Mouse (Mus musculus) embryonic fibroblast, embryonic 13.5 days (primary cell): ENCODE results near the gene Bad. TPM values are rescaled to one million over a fixed set of nuclear protein-coding genes. Genes with fewer than 3 reads are reported as not detected.

Source experiments
- H3K27ac ChIP-seq: 2 replicates; pipeline ENCODE4 v1.5.1; 2012; ENCODE audit warnings: low read length, control low read depth, inconsistent platforms; ENCODE audit not compliant: insufficient read depth
- H3K4me1 ChIP-seq: 2 replicates; pipeline ENCODE4 v1.6.1; 2011; ENCODE audit warnings: low read length; ENCODE audit not compliant: control insufficient read depth, insufficient read depth
- H3K4me3 ChIP-seq: 2 replicates; pipeline ENCODE4 v1.5.1; 2011; ENCODE audit warnings: mild to moderate bottlenecking, control low read depth, low read length; ENCODE audit not compliant: insufficient read depth
- CTCF ChIP-seq: IDR thresholded peaks from 2 replicates; pipeline ENCODE4 v1.5.1; 2011; ENCODE audit warnings: mild to moderate bottlenecking, control low read depth, low read length, moderate library complexity, borderline replicate concordance; ENCODE audit not compliant: insufficient read depth
- POLR2A ChIP-seq: IDR thresholded peaks from 2 replicates; pipeline ENCODE4 v1.6.1; 2011; ENCODE audit warnings: low read depth, mild to moderate bottlenecking, control low read depth, low read length, moderate library complexity
- polyA plus RNA-seq: library from polyadenylated mRNA; stranded (reverse); fragments of >200 nt; gene quantifications from 2 replicates; pipeline ENCODE4 v1.2.4, GENCODE M21; 2011; ENCODE audit warnings: low read depth; ENCODE audit not compliant: missing spikeins, insufficient read length

Bad gene
- polyA plus RNA-seq, 1 experiment, result 31.0 TPM

DNA sequence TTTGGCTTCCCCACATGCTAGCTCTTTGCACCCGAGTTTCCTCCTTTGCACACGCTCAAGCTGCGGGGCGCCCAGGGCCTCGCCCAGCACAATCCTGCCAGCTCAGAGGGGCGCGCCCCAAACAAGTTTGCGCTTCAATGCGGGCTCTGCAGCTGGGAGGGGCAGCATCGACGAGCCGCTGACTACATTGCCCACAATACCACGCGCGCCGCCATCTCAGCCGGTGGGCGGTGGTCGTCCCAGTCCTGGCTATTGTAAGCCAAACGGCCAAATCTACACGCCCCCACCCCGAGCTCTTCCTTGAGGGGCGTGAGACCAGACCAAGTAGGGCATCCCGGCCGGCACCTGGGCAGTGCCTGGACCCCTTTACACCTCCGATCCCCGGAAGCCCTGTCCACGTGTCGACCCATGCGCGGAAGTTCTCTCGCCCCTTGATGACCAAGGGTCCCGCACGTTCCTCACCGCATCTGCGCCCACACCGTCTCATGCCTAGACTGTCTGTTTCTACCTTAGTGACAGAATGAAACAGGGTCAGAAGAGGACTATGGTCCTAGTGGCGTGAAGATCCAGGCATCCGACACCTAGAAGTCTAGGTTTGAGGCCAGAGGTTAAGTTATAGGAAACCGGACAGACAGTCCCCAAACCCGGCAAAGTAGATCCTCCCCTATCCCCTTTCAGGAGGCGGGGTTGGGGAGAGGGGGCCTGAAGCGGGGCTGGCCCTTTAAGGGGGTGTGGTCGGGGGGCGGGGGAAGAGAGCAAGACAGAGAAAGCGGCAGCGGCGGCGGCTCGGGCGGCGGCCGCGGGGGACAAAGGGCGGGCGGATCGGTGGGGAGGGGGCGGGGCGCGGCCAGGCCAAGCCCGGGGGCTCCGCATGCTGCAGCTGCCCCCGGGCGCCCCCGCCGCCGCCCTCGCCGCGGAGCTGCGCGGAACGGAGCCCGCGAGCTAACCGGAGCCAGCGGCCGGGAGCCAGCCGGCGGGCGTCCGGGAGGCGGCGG is 32.8 kb downstream of the Bad start, which contains the start of gene Ppp1r14b:
TSS of gene Ppp1r14b (plus strand) at position 758 of the 995 bp plus-strand sequence.
- Histone ChIP-seq H3K4me3 (peak within 1 kb of the TSS; percentile 98), H3K4me1 (peaks cover 15% of the 10 kb centered on the region), H3K27ac (peak within 1 kb of the TSS; percentile 89)
- TF ChIP-seq CTCF, result no peak
- TF ChIP-seq POLR2A, result peak; percentile 92

DNA sequence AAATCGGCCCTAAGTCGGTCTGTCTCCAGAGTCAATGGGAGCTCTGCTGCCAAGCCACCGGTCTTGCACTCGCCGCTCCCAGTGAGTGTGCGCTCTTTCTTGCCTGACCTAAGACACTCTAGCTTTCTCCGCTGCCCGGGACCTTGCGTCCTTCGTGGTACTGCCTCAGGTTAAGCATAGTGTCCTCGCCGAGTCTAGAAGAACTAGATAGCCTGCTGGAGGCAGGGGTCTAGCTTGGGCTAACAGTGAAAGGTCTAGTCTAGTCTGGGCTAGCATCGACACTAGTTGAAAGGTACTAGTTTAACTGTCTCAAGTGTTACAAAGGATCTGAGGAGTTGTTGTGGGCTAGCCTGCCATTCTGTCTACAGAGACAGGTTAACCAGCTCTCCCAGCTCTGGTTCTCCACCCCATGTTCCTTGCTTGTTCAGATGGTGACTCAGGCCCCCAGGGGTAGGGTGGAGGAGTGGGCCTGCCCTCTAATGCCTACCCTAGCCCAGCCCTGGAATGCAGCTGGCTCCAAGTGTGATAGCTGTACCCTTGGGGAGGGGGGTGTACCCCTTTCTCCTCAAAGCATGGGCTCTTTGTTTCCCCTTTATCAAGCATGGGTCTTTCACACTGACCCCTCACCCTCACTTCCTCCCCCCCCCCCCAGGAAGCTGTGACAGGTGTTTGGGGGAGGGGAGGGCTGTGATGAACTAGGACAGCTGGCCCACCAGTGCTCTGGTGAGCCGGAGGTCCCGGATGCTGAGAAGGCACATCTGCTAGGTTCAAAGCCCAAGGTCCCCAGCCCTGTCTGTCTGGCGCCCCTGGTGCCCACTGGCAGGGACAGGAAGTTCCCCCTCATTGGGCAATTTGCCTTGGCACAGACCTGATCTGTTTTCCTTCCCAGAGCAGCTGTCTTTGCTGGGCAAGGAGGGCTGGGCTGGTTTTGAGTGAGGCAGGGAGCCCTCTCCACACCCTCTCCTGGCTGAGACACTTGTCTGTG is 34.2 kb downstream of the Bad start, which contains the start of gene Plcb3:
TSS of gene Plcb3 (minus strand) at position 934 of the 985 bp plus-strand sequence.
- Histone ChIP-seq H3K27ac (peak within 1 kb of the TSS; percentile 84), H3K4me3 (peak within 1 kb of the TSS; percentile 98), H3K4me1 (peaks cover 15% of the 10 kb centered on the region)
- TF ChIP-seq CTCF, result no peak
- TF ChIP-seq POLR2A, result peak; percentile 41; the same call in 1 of the 2 replicates

- no peak overlapping the region for H3K4me3 ChIP-seq
- peaks cover 9% of the 10 kb centered on the region for H3K4me1 ChIP-seq
- no peak overlapping the region for H3K27ac ChIP-seq
- TF ChIP-seq POLR2A (no peak), CTCF (no peak)
Measured at GRCm38 (mm10) chr19:6977759-6978638, 36.3 kb downstream of the Bad start.

GRCm38 (mm10) chr19:6978639-6978974 is 36.9 kb downstream of the Bad start:
- 0 out of 2 replicates have a peak overlapping the region, but pooled peaks have one; percentile 10 for H3K27ac ChIP-seq
- H3K4me1 ChIP-seq, result peaks cover 9% of the 10 kb centered on the region
- TF ChIP-seq CTCF, result no peak
- H3K4me3 ChIP-seq, result peak overlapping the region; percentile 44

- H3K4me1 ChIP-seq, result peaks cover 9% of the 10 kb centered on the region
- peak overlapping the region; percentile 21 for H3K27ac ChIP-seq
- peak overlapping the region; percentile 44 for H3K4me3 ChIP-seq
- TF ChIP-seq POLR2A, result peak; percentile 22; the same call in 1 of the 2 replicates
- TF ChIP-seq CTCF, result no peak
Measured at GRCm38 (mm10) chr19:6979001-6979479, 37.4 kb downstream of the Bad start.

GRCm38 (mm10) chr19:6979486-6980380 is 38.1 kb downstream of the Bad start:
- peak overlapping the region; percentile 23 for H3K27ac ChIP-seq
- peak overlapping the region; percentile 48 for H3K4me3 ChIP-seq
- peaks cover 9% of the 10 kb centered on the region for H3K4me1 ChIP-seq
- TF ChIP-seq POLR2A, result peak; percentile 33; the same call in 1 of the 2 replicates
- TF ChIP-seq CTCF, result peak; percentile 49; the same call in 1 of the 2 replicates

DNA sequence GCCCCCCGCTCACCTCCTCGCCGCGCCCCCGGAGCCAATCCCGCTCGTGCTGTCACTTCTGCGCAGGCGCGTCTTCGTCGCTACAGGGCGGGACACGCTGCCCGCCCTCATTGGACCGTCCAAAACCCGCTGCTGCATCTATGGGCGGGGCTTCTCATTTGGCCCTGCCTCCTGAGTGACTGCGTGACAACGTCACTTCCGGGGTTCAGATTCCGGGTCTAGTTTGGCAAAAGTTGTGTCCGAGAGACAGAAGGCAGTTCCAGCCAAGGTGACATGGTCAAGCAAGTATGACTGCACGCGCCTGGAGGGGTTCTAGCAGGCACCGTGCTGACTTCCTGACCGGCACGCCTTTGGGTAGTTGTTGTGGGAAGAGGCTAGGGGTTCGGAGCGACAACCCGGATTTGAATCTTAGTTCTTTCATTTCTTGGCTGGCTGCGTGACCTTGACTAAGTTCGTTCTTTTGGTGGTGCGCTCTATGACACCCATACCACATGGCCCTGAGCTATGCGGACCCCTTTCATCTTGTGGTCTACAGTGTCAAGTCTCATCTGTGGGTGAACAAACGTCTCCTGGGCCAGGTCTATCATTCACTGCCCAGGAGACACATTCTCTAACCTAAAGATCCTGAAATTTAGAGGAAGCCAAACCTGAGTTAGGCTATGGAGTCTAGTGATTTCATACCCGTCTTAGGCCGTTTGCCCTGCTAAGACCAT is 38.9 kb downstream of the Bad start, which contains the start of gene Fkbp2:
TSS of gene Fkbp2 (minus strand) at position 121 of the 713 bp plus-strand sequence.
- TF ChIP-seq CTCF (no peak), POLR2A (peak; percentile 99)
- H3K4me3 ChIP-seq, result peak within 1 kb of the TSS; percentile 61
- H3K27ac ChIP-seq, result peak within 1 kb of the TSS; percentile 64
- peaks cover 9% of the 10 kb centered on the region for H3K4me1 ChIP-seq
